Mouse (Mus musculus): ENCODE data around the gene Shf. TPM values are rescaled to one million over a fixed set of nuclear protein-coding genes. Genes with fewer than 3 reads are reported as not detected.
"Not testable (repeated sequence)": the region's sequence is repeated elsewhere in the genome, so short reads cannot be mapped to it uniquely, and the experiment has no call there.

Shf gene
- polyA plus RNA-seq (2014; fragmentation: Nextera tagmentation; extraction: Ambion mirVana) = 16.7 and 17.5 TPM in 2 replicates

DNA sequence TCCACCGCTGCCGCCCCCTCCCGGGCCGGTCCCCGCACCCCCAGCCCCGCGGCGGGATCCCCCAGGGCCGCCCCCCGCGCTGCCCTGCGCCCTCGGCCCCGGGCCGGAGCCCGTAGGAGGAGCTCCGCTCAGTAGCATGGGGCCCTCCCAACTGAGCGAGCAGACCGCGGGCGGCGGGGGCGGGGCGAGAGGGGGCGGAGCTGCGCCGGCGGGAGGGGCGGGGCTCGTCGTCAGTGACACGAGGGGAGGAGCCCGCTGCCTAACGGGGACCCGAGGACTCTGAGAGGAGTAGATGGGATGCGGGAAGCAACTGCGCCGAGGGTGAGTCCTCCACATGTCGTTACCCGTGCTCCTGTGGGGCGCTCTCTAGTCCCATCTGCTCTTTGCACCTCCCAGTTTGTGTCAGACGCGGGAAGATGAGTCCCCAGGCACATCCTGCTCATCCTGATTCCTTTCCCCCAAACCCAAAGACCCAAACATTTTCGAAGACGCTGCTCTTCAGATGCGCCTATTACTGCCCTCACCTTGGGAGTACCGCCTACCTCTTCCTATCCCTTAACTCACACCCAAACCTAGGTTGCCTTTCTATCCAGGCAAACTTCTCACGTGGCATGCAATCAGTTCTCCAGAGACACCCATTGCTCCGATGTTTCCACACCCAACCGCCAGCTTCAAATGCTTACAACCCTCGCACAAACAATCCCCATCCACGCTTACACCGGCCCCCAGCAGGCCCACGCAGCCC, at the start of gene Shf:
Gene Shf (minus strand): TSS at position 168 of the 745 bp plus-strand sequence.
- Histone ChIP-seq H3K4me3 (ENCODE audit: low read depth, low read length) (peak within 1 kb of the TSS; percentile 92), H3K36me3 (ENCODE audit: control insufficient read depth, insufficient read depth, low read length) (no peaks in the 10 kb centered on the region), H3K9me3 (ENCODE audit: control insufficient read depth, low read length) (no peaks in the 10 kb centered on the region), H3K27me3 (ENCODE audit: control insufficient read depth, insufficient read depth, low read length) (no peaks in the 10 kb centered on the region), H3K4me1 (ENCODE audit: control insufficient read depth, insufficient read depth, low read length) (peaks cover 26% of the 10 kb centered on the region), H3K27ac (ENCODE audit: low read depth, low read length) (peak within 1 kb of the TSS; percentile 52), H3K4me2 (ENCODE audit: low read depth, low read length) (peak within 1 kb of the TSS; percentile 83), H3K9ac (replicated peaks; ENCODE audit: low read depth, low read length) (peak within 1 kb of the TSS; percentile 92)
- peak; percentile 91 for ATAC-seq (ENCODE audit: low read depth)
- WGBS = 1% methylated on average over 37 of the region's 54 CpGs

DNA sequence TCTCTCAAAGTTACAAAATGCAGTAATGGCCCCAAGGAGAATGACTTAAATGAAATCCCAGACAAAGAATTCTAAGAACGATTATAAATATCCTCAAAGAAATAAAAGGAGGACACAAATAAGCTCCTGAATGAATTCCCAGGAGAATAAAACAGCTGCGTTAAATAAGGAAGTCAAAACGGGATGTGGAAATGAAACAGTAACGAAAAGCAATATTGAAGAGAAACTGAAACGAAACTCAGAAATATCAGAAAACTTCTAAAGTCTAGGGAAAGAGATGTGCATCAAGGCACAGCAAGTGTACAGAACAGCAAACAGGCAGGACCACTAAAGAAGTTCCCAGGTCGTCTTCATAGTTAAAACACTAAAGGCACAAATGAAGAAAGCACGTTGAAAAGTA, 40.0 kb upstream of the Shf start:
- Histone ChIP-seq H3K27ac (ENCODE audit: low read depth, low read length) (no peak overlapping the region), H3K27me3 (ENCODE audit: control insufficient read depth, insufficient read depth, low read length) (no peaks in the 10 kb centered on the region), H3K9ac (replicated peaks; ENCODE audit: low read depth, low read length) (no peak overlapping the region), H3K4me3 (ENCODE audit: low read depth, low read length) (no peak overlapping the region), H3K4me1 (ENCODE audit: control insufficient read depth, insufficient read depth, low read length) (no peaks in the 10 kb centered on the region), H3K9me3 (ENCODE audit: control insufficient read depth, low read length) (no peaks in the 10 kb centered on the region), H3K36me3 (ENCODE audit: control insufficient read depth, insufficient read depth, low read length) (no peaks in the 10 kb centered on the region), H3K4me2 (ENCODE audit: low read depth, low read length) (no peak overlapping the region)
- no peak for ATAC-seq (ENCODE audit: low read depth)
- 85% methylated on average over 7 of the region's 7 CpGs for WGBS

DNA sequence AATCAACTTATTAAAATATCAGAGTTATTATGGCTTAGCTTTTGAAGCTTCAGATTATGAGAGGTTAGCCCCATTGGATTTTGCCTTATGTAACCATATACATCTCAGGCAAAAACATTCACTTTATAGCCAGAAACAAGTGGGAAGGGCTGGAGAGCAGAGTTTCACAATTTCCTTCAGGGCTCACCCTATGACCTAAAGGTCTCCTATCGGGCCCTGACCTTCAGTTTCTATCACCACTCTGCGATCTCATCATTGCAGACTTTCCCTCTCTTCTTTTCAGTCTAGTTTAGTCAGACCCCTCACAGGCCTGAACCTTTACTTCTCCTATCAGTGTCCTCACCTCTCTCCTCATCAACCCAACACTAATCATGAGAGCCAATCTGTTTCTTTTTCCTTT, 38.6 kb upstream of the Shf start:
- no peak for ATAC-seq (ENCODE audit: low read depth)
- Histone ChIP-seq H3K4me1 (ENCODE audit: control insufficient read depth, insufficient read depth, low read length) (no peaks in the 10 kb centered on the region), H3K27me3 (ENCODE audit: control insufficient read depth, insufficient read depth, low read length) (no peaks in the 10 kb centered on the region), H3K4me2 (ENCODE audit: low read depth, low read length) (no peak overlapping the region), H3K4me3 (ENCODE audit: low read depth, low read length) (no peak overlapping the region), H3K9ac (replicated peaks; ENCODE audit: low read depth, low read length) (no peak overlapping the region), H3K9me3 (ENCODE audit: control insufficient read depth, low read length) (no peaks in the 10 kb centered on the region), H3K27ac (ENCODE audit: low read depth, low read length) (no peak overlapping the region), H3K36me3 (ENCODE audit: control insufficient read depth, insufficient read depth, low read length) (no peaks in the 10 kb centered on the region)
- WGBS = 89% methylated on average over 2 of the region's 2 CpGs

DNA sequence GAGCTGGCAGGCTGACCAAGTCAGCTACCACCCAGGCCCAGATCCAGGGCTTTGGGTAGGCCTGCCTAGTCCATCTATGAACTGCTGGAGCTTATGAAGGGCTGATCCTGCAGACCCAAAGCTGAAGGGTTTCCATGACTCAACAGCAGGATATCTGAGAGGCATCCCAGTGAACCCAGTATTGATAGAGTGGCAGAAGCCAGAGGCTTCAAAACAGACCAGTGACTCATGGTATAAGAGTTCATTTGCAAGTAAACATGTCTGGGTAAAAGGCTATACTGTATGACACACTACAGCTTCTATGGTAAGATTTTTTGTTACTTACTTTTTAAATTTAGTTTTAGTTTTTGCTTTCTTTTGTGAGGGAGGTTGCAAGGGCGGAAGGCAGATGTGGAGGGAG, 27.2 kb upstream of the Shf start:
- no peak overlapping the region for H3K4me2 ChIP-seq (ENCODE audit: low read depth, low read length)
- no peak for ATAC-seq (ENCODE audit: low read depth)
- no peak overlapping the region for H3K27ac ChIP-seq (ENCODE audit: low read depth, low read length)
- H3K36me3 ChIP-seq (ENCODE audit: control insufficient read depth, insufficient read depth, low read length) = no peaks in the 10 kb centered on the region
- H3K9ac ChIP-seq (replicated peaks; ENCODE audit: low read depth, low read length) = no peak overlapping the region
- no peaks in the 10 kb centered on the region for H3K9me3 ChIP-seq (ENCODE audit: control insufficient read depth, low read length)
- no peak overlapping the region for H3K4me3 ChIP-seq (ENCODE audit: low read depth, low read length)
- WGBS = 100% methylated on average over 1 of the region's 1 CpGs
- H3K27me3 ChIP-seq (ENCODE audit: control insufficient read depth, insufficient read depth, low read length) = no peaks in the 10 kb centered on the region
- no peaks in the 10 kb centered on the region for H3K4me1 ChIP-seq (ENCODE audit: control insufficient read depth, insufficient read depth, low read length)

DNA sequence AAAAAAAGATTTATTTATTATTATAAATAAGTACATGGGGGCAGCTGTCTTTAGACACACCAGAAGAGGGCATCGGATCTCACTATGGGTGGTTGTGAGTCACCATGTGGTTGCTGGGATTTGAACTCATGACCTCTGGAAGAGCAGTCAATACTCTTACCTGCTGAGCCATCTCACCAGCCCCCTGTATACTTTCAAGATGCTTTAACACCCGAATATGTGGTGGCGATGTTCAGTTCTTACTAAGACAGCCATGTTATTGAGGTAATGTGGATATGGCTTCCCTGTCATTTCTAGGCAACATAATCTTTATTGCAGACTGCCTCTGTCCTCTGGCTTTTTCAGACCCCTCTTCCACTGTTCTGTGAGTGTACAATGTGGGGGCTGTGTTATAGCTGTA, 18.2 kb upstream of the Shf start:
- not testable (repeated sequence) for H3K27me3 ChIP-seq (ENCODE audit: control insufficient read depth, insufficient read depth, low read length)

DNA sequence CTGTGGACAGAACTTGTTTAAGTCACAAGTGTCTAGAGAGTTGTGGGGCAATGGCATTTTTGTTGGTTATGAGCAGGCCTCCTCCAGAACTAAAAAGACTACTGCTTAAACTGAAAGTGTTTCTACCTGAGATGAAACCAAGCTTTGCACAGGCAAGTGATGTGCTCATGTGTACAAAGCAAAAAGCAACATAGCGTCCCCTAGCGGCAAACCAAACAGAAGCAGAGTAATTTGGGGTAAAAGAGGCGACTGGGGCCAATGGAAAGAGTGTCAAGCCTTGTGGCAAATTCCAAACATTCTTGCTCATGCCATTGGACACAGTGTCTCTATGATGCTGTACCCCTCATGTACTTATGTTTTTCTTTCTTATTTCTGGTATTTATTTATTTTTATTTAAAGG, 16.1 kb upstream of the Shf start:
- WGBS = 44% methylated on average over 3 of the region's 3 CpGs
- ATAC-seq (ENCODE audit: low read depth) = no peak

More for the DNA sequence above, 18.2 kb upstream of the Shf start:
- not testable (repeated sequence) for H3K4me1 ChIP-seq (ENCODE audit: control insufficient read depth, insufficient read depth, low read length); H3K27ac ChIP-seq (ENCODE audit: low read depth, low read length); H3K9ac ChIP-seq (replicated peaks; ENCODE audit: low read depth, low read length); H3K4me3 ChIP-seq (ENCODE audit: low read depth, low read length); ATAC-seq (ENCODE audit: low read depth); H3K36me3 ChIP-seq (ENCODE audit: control insufficient read depth, insufficient read depth, low read length); H3K4me2 ChIP-seq (ENCODE audit: low read depth, low read length); H3K9me3 ChIP-seq (ENCODE audit: control insufficient read depth, low read length)
- 97% methylated on average over 3 of the region's 3 CpGs for WGBS

DNA sequence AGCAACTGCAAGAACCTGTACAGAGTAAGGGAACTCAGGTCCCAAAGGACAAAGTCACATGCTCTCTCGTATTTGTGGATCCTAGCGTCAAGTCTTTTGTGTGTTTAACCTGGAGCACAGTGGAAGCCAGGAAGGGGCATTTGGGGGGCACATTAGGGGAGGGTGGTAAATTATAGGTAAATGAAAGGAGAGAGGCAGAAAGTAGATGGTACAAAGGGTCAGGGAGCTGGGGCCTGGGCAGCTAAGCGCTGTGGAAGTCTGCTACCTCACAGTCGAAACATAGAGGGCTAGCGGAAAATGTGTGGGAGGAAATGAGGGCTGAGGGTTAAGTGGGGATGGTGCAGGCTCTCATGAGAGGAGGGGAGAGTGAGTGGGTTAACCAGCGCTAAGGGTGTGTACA, 13.2 kb upstream of the Shf start:
- H3K4me1 ChIP-seq (ENCODE audit: control insufficient read depth, insufficient read depth, low read length) = no peaks in the 10 kb centered on the region
- no peak for ATAC-seq (ENCODE audit: low read depth)
- H3K9ac ChIP-seq (replicated peaks; ENCODE audit: low read depth, low read length) = no peak overlapping the region
- no peaks in the 10 kb centered on the region for H3K27me3 ChIP-seq (ENCODE audit: control insufficient read depth, insufficient read depth, low read length)
- 80% methylated on average over 6 of the region's 6 CpGs for WGBS
- no peaks in the 10 kb centered on the region for H3K36me3 ChIP-seq (ENCODE audit: control insufficient read depth, insufficient read depth, low read length)
- no peaks in the 10 kb centered on the region for H3K9me3 ChIP-seq (ENCODE audit: control insufficient read depth, low read length)
- no peak overlapping the region for H3K4me3 ChIP-seq (ENCODE audit: low read depth, low read length)
- H3K27ac ChIP-seq (ENCODE audit: low read depth, low read length) = no peak overlapping the region
- no peak overlapping the region for H3K4me2 ChIP-seq (ENCODE audit: low read depth, low read length)

More for the DNA sequence above, 16.1 kb upstream of the Shf start:
- H3K4me3 ChIP-seq (ENCODE audit: low read depth, low read length) = no peak overlapping the region
- no peaks in the 10 kb centered on the region for H3K36me3 ChIP-seq (ENCODE audit: control insufficient read depth, insufficient read depth, low read length)
- no peak overlapping the region for H3K4me2 ChIP-seq (ENCODE audit: low read depth, low read length)
- H3K9ac ChIP-seq (replicated peaks; ENCODE audit: low read depth, low read length) = no peak overlapping the region
- no peaks in the 10 kb centered on the region for H3K4me1 ChIP-seq (ENCODE audit: control insufficient read depth, insufficient read depth, low read length)
- no peak overlapping the region for H3K27ac ChIP-seq (ENCODE audit: low read depth, low read length)
- H3K27me3 ChIP-seq (ENCODE audit: control insufficient read depth, insufficient read depth, low read length) = no peaks in the 10 kb centered on the region
- H3K9me3 ChIP-seq (ENCODE audit: control insufficient read depth, low read length) = no peaks in the 10 kb centered on the region

DNA sequence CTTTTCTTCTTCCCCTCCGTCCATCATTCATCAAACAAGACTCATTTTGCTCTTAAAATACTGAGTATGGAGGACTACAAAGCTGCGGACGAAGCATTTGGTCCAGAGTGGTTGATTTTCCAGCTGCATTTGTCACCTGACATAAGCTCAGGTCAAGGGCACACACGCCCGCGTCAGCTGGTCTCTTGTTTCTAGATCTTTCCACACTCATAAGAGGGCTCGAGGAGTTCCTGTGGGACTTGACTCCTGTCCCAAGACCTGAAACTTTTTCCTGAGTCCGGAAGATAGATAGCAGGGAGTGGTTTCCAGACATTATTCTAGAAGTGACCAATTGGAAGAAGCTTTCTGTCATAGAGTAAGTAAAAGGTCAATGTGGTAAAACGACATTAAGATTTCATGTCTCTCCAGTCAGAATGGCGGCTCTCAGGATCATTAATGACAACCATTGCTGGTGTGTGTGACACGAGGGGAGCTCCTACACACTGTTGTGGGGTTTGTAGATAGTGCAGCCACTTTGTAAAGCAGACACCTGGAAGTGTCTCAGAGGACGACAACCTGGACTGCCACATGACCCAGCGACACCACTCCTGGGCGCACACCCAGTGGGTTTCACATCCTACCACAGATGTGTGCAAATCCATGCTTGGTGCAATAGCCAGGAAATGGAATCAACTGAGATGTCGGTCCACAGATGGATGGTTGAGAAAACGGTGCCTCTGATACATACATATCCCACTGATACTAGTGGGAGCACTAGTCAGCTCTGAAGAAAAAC, 12.6 kb upstream of the Shf start:
- ATAC-seq (ENCODE audit: low read depth) = no peak
- 81% methylated on average over 16 of the region's 16 CpGs for WGBS
- Histone ChIP-seq H3K9me3 (ENCODE audit: control insufficient read depth, low read length) (no peaks in the 10 kb centered on the region), H3K4me3 (ENCODE audit: low read depth, low read length) (no peak overlapping the region), H3K9ac (replicated peaks; ENCODE audit: low read depth, low read length) (no peak overlapping the region), H3K4me2 (ENCODE audit: low read depth, low read length) (no peak overlapping the region), H3K36me3 (ENCODE audit: control insufficient read depth, insufficient read depth, low read length) (no peaks in the 10 kb centered on the region), H3K27me3 (ENCODE audit: control insufficient read depth, insufficient read depth, low read length) (no peaks in the 10 kb centered on the region), H3K27ac (ENCODE audit: low read depth, low read length) (no peak overlapping the region), H3K4me1 (ENCODE audit: control insufficient read depth, insufficient read depth, low read length) (no peaks in the 10 kb centered on the region)

DNA sequence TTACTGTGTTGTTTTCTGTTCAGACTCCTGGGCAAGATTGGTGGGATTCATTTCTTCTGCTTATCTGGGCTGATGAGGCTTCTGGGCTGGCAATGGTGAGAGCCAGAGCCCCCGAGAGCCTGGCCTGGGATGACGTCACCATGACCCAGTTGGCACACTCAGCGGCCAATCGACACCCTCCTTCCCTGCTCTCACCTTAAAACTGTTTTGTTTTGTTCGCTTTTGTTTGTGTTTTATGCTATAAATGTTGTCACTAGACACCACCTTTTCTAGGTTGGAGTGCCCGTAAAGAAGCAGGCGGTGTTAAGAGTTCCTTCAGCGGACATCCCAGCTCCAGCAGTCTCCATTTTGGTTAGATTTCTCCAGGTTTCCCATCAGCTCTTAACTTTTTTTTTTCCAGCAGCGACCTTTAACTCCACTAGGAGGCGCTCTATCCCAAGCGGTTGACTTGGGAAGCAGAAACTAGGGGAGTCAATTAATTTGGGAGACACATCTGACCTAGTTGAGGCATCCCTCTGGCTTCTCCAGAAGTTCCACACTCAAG, 11.9 kb upstream of the Shf start:
- no peaks in the 10 kb centered on the region for H3K36me3 ChIP-seq (ENCODE audit: control insufficient read depth, insufficient read depth, low read length)
- 0 out of 2 replicates have a peak, but pooled peaks cover 2% of the 10 kb centered on the region for H3K4me1 ChIP-seq (ENCODE audit: control insufficient read depth, insufficient read depth, low read length)
- no peaks in the 10 kb centered on the region for H3K27me3 ChIP-seq (ENCODE audit: control insufficient read depth, insufficient read depth, low read length)
- H3K9me3 ChIP-seq (ENCODE audit: control insufficient read depth, low read length) = no peaks in the 10 kb centered on the region
- H3K4me2 ChIP-seq (ENCODE audit: low read depth, low read length) = peak overlapping the region; percentile 30; the same call in 1 of the 2 replicates
- no peak for ATAC-seq (ENCODE audit: low read depth)
- H3K9ac ChIP-seq (replicated peaks; ENCODE audit: low read depth, low read length) = no peak overlapping the region
- no peak overlapping the region for H3K27ac ChIP-seq (ENCODE audit: low read depth, low read length)
- H3K4me3 ChIP-seq (ENCODE audit: low read depth, low read length) = no peak overlapping the region
- 13% methylated on average over 11 of the region's 11 CpGs for WGBS

Data from neural tube, embryonic 14.5 days (tissue).